Mouse (Mus musculus) myocyte (in vitro differentiated cells): ENCODE measurements around the gene Mgrn1.

Experiments
- CEBPB ChIP-seq: IDR thresholded peaks from 2 replicates; pipeline ENCODE4 v1.6.1; 2011; ENCODE audit warnings: mild to moderate bottlenecking, moderate library complexity; ENCODE audit not compliant: poor library complexity, insufficient read depth, severe bottlenecking
- MAX ChIP-seq: IDR thresholded peaks from one replicate; pipeline ENCODE4 v1.6.1; 2011; ENCODE audit warnings: low read depth, mild to moderate bottlenecking, control low read depth
- POLR2A ChIP-seq: IDR thresholded peaks from one replicate; pipeline ENCODE4 v1.6.1; 2011; ENCODE audit warnings: low read depth, mild to moderate bottlenecking, control low read depth, moderate library complexity; ENCODE audit not compliant: insufficient read length
- TCF12 ChIP-seq: IDR thresholded peaks from one replicate; pipeline ENCODE4 v1.6.1; 2011; ENCODE audit warnings: mild to moderate bottlenecking, control low read depth; ENCODE audit not compliant: poor library complexity, insufficient read depth, severe bottlenecking

- TF ChIP-seq POLR2A (no peak), TCF12 (no peak), CEBPB (no peak), MAX (no peak)
Observed at GRCm38 (mm10) chr16:4974521-4974920, 88.5 kb downstream of the Mgrn1 start.
